Comparison of ENCODE assay signal across 7 mouse cellular contexts in genomic region chr5:115430187-115430960, GRCm38 (mm10). TPM values are rescaled to one million over a fixed set of nuclear protein-coding genes. Genes with fewer than 3 reads are reported as not detected.
DNase-seq lines count a peak whose midpoint lies in the region; ATAC-seq and TF ChIP-seq lines count a peak whose summit lies in the region.

No protein-coding gene starts in this region.

- H3K4me2 ChIP-seq in kidney, postnatal 0 days (ENCODE audit: low read length), result peak overlapping the region; percentile 96
- H3K4me2 ChIP-seq in embryonic facial prominence, embryonic 12.5 days (replicated peaks), result peak overlapping the region; percentile 80
- H3K4me2 ChIP-seq in intestine, embryonic 16.5 days (ENCODE audit: low read depth, low read length), result peak overlapping the region; percentile 99

- no peak for TF ChIP-seq CTCF in kidney, postnatal 0 days (IDR thresholded peaks at IDR 0.05; ENCODE audit: low read depth)

- peak; percentile 23 for DNase-seq in kidney, postnatal 0 days (ENCODE audit: low spot score)
- DNase-seq in kidney, adult 11 months, result no peak
- peak; percentile 62 for DNase-seq in neural tube, embryonic 10.5 days (ENCODE audit: extremely low spot score, low spot score)
- no peak for DNase-seq in urinary bladder, postnatal 36 days (ENCODE audit: low spot score in 2 of 2)
- DNase-seq in left cerebral cortex, adult 9 months (ENCODE audit: low spot score in 2 of 2), result no peak

- WGBS in kidney, postnatal 0 days, result 1% methylated on average over 55 of the region's 73 CpGs
- under 1% methylated on average over 47 of the region's 73 CpGs for WGBS in embryonic facial prominence, embryonic 12.5 days
- WGBS in intestine, embryonic 16.5 days, result 2% methylated on average over 63 of the region's 73 CpGs

- H3K9ac ChIP-seq in kidney, postnatal 0 days (ENCODE audit: low read depth, low read length), result peak overlapping the region; percentile 91
- peak overlapping the region; percentile 99 for H3K9ac ChIP-seq in embryonic facial prominence, embryonic 12.5 days
- H3K9ac ChIP-seq in intestine, embryonic 16.5 days (ENCODE audit: low read depth, low read length), result peak overlapping the region; percentile 90

- 0 out of 2 replicates have a peak, but pooled peaks cover 3% of the 10 kb centered on the region for H3K27me3 ChIP-seq in kidney, postnatal 0 days (ENCODE audit: insufficient read depth, low read length)
- H3K27me3 ChIP-seq in embryonic facial prominence, embryonic 12.5 days, result 0 out of 2 replicates have a peak, but pooled peaks cover 3% of the 10 kb centered on the region
- peaks cover 5% of the 10 kb centered on the region for H3K27me3 ChIP-seq in intestine, embryonic 16.5 days (replicated peaks; ENCODE audit: control insufficient read depth, insufficient read depth, low read length)

- peak overlapping the region; percentile 37; the same call in 1 of the 2 replicates for H3K27ac ChIP-seq in kidney, postnatal 0 days
- peak overlapping the region; percentile 94 for H3K27ac ChIP-seq in embryonic facial prominence, embryonic 12.5 days
- H3K27ac ChIP-seq in intestine, embryonic 16.5 days (ENCODE audit: low read length), result peak overlapping the region; percentile 66

- ATAC-seq in kidney, postnatal 0 days (replicated peaks; ENCODE audit: low FRiP score, low read depth), result peak; percentile 31; the same call in 1 of the 2 replicates
- ATAC-seq in embryonic facial prominence, embryonic 12.5 days (ENCODE audit: insufficient number of reproducible peaks, insufficient read depth, low FRiP score, low TSS enrichment), result no peak
- ATAC-seq in intestine, embryonic 16.5 days, result peak; percentile 24

- no peaks in the 10 kb centered on the region for H3K36me3 ChIP-seq in kidney, postnatal 0 days (ENCODE audit: insufficient read depth, low read length)
- H3K36me3 ChIP-seq in embryonic facial prominence, embryonic 12.5 days, result peaks cover 14% of the 10 kb centered on the region; the same call in 1 of the 2 replicates
- no peaks in the 10 kb centered on the region for H3K36me3 ChIP-seq in intestine, embryonic 16.5 days (ENCODE audit: control insufficient read depth, insufficient read depth, low read length)

- H3K4me1 ChIP-seq in kidney, postnatal 0 days (replicated peaks; ENCODE audit: insufficient read depth, low read length), result no peaks in the 10 kb centered on the region; the same call in 1 of the 2 replicates
- peaks cover 42% of the 10 kb centered on the region for H3K4me1 ChIP-seq in embryonic facial prominence, embryonic 12.5 days
- H3K4me1 ChIP-seq in intestine, embryonic 16.5 days (ENCODE audit: control insufficient read depth, insufficient read depth, low read length), result peaks cover 18% of the 10 kb centered on the region

- no peaks in the 10 kb centered on the region for H3K9me3 ChIP-seq in kidney, postnatal 0 days (replicated peaks; ENCODE audit: low read length)
- no peaks in the 10 kb centered on the region for H3K9me3 ChIP-seq in embryonic facial prominence, embryonic 12.5 days
- H3K9me3 ChIP-seq in intestine, embryonic 16.5 days (ENCODE audit: control insufficient read depth, low read length), result no peaks in the 10 kb centered on the region

- H3K4me3 ChIP-seq in kidney, postnatal 0 days (replicated peaks; ENCODE audit: low read depth, low read length), result peak overlapping the region; percentile 66
- H3K4me3 ChIP-seq in embryonic facial prominence, embryonic 12.5 days, result peak overlapping the region; percentile 98
- peak overlapping the region; percentile 87 for H3K4me3 ChIP-seq in intestine, embryonic 16.5 days (ENCODE audit: low read length)

RNA-seq across cellular contexts. Expression of gene Msi1, which starts 1.0 kb away (rescaled TPM):
- 12.4 and 13.3 TPM in 2 replicates for polyA plus RNA-seq in kidney, postnatal 0 days (2015; fragmentation: Nextera tagmentation; extraction: Ambion mirVana)
- 38.7 and 40.2 TPM in 2 replicates for polyA plus RNA-seq in embryonic facial prominence, embryonic 12.5 days (2016; fragmentation: Nextera tagmentation; extraction: Ambion mirVana)
- polyA plus RNA-seq in intestine, embryonic 16.5 days (2015; fragmentation: Nextera tagmentation; extraction: Ambion mirVana), result 3.0 and 4.5 TPM in 2 replicates

RNA-seq across cellular contexts. Expression of gene Pla2g1b, which starts 35.7 kb away (rescaled TPM):
- 0.97 and 0.98 TPM in 2 replicates for polyA plus RNA-seq in kidney, postnatal 0 days (2015; fragmentation: Nextera tagmentation; extraction: Ambion mirVana)
- polyA plus RNA-seq in embryonic facial prominence, embryonic 12.5 days (2016; fragmentation: Nextera tagmentation; extraction: Ambion mirVana), result not detected in 2 replicates
- 1.2 and 1.3 TPM in 2 replicates for polyA plus RNA-seq in intestine, embryonic 16.5 days (2015; fragmentation: Nextera tagmentation; extraction: Ambion mirVana)

RNA-seq across cellular contexts. Expression of gene Sirt4, which starts 54.2 kb away (rescaled TPM):
- polyA plus RNA-seq in kidney, postnatal 0 days (2015; fragmentation: Nextera tagmentation; extraction: Ambion mirVana), result 19.6 and 20.2 TPM in 2 replicates
- 23.2 and 25.9 TPM in 2 replicates for polyA plus RNA-seq in embryonic facial prominence, embryonic 12.5 days (2016; fragmentation: Nextera tagmentation; extraction: Ambion mirVana)
- polyA plus RNA-seq in intestine, embryonic 16.5 days (2015; fragmentation: Nextera tagmentation; extraction: Ambion mirVana), result 20.4 and 23.1 TPM in 2 replicates

Comparison
In these comparisons a context has a peak if more than half of its experiments do, and no peak if none do; other contexts are left out.
1. DNase-seq: peak in kidney, postnatal 0 days (single experiment) and neural tube, embryonic 10.5 days (single experiment); none in kidney, adult 11 months (single experiment), urinary bladder, postnatal 36 days (0 of 2) and left cerebral cortex, adult 9 months (0 of 2).
2. H3K27ac ChIP-seq: peak in every context shown above with its lines; median percentile 94 in embryonic facial prominence, embryonic 12.5 days; 66 in intestine, embryonic 16.5 days; 37 in kidney, postnatal 0 days.
3. Peak in every context shown above with its lines, with median percentiles within 50 percentile points of each other: H3K4me2 ChIP-seq, H3K4me3 ChIP-seq and H3K9ac ChIP-seq.